Mouse (Mus musculus) lung, embryonic 14.5 days (tissue): ENCODE measurements at regions not wholly inside any gene's neighbourhood (a gene's known extent, or its start where the extent isn't known, plus 50 kb on each side); places are given as distances from the start of the nearest gene placed in this dataset.

Experiments
- ATAC-seq: fragments of 200-750 bp; cut with Nextera tagmentation; 2 replicates; pipeline ENCODE4 v1.8.0; 2017; ENCODE audit warnings: mild to moderate bottlenecking, moderate TSS enrichment, moderate library complexity; ENCODE audit not compliant: insufficient read depth
- DNase-seq: peaks from one replicate; pipeline ENCODE4 v3.0.0-alpha.2; 2015
- H3K27ac ChIP-seq: fragments of 300-500 bp; sonication (generic); 2 replicates; pipeline ENCODE4 v1.5.1; 2014; ENCODE audit warnings: low read depth, mild to moderate bottlenecking, moderate library complexity
- H3K27me3 ChIP-seq: fragments of 300-500 bp; sonication (generic); 2 replicates; pipeline ENCODE4 v1.6.1; 2014; ENCODE audit warnings: low read length, control low read depth; ENCODE audit not compliant: insufficient read depth
- H3K36me3 ChIP-seq: fragments of 300-500 bp; sonication (generic); 2 replicates; pipeline ENCODE4 v1.6.1; 2014; ENCODE audit warnings: control low read depth; ENCODE audit not compliant: insufficient read depth
- H3K4me1 ChIP-seq: fragments of 300-500 bp; sonication (generic); 2 replicates; pipeline ENCODE4 v1.6.1; 2014; ENCODE audit warnings: antibody characterized with exemption, control low read depth; ENCODE audit not compliant: insufficient read depth
- H3K4me2 ChIP-seq: fragments of 300-500 bp; sonication (generic); 2 replicates; pipeline ENCODE4 v1.6.1; 2014; ENCODE audit warnings: mild to moderate bottlenecking
- H3K4me3 ChIP-seq: fragments of 300-500 bp; sonication (generic); 2 replicates; pipeline ENCODE4 v1.5.1; 2014; ENCODE audit warnings: low read depth, low read length
- H3K9ac ChIP-seq: fragments of 300-500 bp; sonication (generic); 2 replicates; pipeline ENCODE4 v1.6.1; 2014
- H3K9me3 ChIP-seq: fragments of 300-500 bp; sonication (generic); 2 replicates; pipeline ENCODE4 v1.6.1; 2016; ENCODE audit warnings: low read depth, low read length, control low read depth
- CTCF ChIP-seq: IDR thresholded peaks from 2 replicates; pipeline ENCODE4 v1.5.1; 2016; ENCODE audit warnings: antibody characterized with exemption, low read depth
- WGBS: fragments of 180-500 bp; shearing (Covaris S2); extraction: QIAGEN DNeasy Blood & Tissue Kit; methylation state at CpG from one replicate; pipeline ENCODE4 v1.1.7; 2014; 5-methylcytosine and 5-hydroxymethylcytosine counted together

DNA sequence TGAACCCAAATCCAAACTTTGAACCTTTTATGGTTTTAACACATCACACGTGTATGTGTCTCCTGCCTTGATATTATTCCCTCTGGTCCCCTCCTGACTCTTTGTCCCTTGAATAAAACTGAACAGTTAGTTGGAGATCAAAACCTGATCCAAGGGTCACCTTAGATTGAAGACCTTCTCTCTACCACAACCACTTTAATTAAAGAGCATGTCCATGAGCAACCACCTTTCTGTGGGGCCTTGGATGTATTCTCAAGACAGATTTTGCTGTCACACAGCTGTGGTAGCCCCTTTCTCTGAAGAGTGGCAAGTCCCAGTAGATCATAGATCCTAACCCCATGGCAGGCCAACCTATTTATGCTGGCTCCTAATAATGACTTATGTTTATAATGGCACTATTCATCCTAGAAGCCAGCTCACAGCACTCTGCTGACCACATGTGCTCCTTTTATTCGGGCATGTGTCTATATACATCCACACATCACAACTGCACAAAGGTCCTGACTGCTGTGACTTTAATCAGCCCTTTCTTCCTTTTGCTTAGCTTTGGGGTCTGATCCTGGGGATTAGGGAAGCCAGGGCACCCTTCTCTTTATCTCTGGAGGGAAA lies 536.8 kb upstream of the Tenm2 start:
- no peak for DNase-seq
- ATAC-seq = no peak
- Histone ChIP-seq H3K36me3 (no peaks in the 10 kb centered on the region), H3K4me3 (no peak overlapping the region), H3K9ac (no peak overlapping the region), H3K9me3 (no peaks in the 10 kb centered on the region), H3K27ac (no peak overlapping the region), H3K4me1 (no peaks in the 10 kb centered on the region), H3K4me2 (no peak overlapping the region), H3K27me3 (no peaks in the 10 kb centered on the region)
- TF ChIP-seq CTCF = no peak
- 67% methylated on average over 2 of the region's 2 CpGs for WGBS

DNA sequence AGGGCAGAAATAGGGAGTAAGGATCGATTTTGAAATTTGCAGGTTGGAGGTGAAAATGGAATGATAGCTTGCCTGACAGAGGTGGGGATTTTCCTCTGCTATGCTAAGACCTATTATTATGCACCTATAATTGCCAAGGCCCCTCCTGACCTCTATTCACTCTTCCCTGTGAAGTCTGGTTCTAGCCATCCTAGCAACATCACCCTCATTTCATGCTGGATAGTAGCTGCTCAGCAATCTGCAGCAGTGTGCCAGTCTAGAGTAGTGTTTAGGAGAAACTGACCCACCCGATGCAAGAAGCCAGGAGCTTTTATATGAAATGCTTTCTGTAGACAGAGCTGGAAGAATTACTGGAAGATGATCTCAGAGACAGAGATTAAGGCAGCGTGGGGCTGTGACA lies 535.1 kb upstream of the Tenm2 start:
- Histone ChIP-seq H3K4me1 (no peaks in the 10 kb centered on the region), H3K4me2 (no peak overlapping the region), H3K36me3 (no peaks in the 10 kb centered on the region), H3K4me3 (no peak overlapping the region), H3K27me3 (no peaks in the 10 kb centered on the region), H3K9me3 (no peaks in the 10 kb centered on the region), H3K9ac (no peak overlapping the region), H3K27ac (no peak overlapping the region)
- ATAC-seq (no peak), DNase-seq (no peak)
- 78% methylated on average over 3 of the region's 3 CpGs for WGBS
- TF ChIP-seq CTCF = no peak

DNA sequence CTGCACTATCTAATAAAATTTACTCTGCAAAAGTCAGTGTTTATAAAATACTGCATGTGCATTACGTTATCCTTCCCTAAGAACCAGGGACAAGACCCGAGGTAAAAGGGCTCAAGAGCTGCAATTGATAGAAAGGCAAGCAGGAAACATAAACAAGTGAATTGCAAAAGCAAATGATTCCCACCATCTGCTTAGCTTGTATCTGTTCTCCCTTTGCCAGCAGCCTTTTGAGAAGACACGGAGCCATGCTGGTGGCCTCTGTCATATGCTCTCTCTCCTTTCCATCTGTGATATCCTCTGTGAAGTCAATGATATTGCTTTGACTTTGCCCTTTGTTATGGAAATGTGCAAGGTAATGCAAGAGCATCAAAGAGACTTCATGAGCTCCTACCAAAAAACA lies 532.4 kb upstream of the Tenm2 start:
- H3K4me2 ChIP-seq = no peak overlapping the region
- no peaks in the 10 kb centered on the region for H3K27me3 ChIP-seq
- H3K4me3 ChIP-seq = no peak overlapping the region
- H3K36me3 ChIP-seq = no peaks in the 10 kb centered on the region
- DNase-seq = no peak
- WGBS = 27% methylated on average over 3 of the region's 3 CpGs
- no peak for ATAC-seq
- no peaks in the 10 kb centered on the region for H3K4me1 ChIP-seq
- no peak for TF ChIP-seq CTCF
- H3K9me3 ChIP-seq = no peaks in the 10 kb centered on the region
- no peak overlapping the region for H3K27ac ChIP-seq
- H3K9ac ChIP-seq = no peak overlapping the region

DNA sequence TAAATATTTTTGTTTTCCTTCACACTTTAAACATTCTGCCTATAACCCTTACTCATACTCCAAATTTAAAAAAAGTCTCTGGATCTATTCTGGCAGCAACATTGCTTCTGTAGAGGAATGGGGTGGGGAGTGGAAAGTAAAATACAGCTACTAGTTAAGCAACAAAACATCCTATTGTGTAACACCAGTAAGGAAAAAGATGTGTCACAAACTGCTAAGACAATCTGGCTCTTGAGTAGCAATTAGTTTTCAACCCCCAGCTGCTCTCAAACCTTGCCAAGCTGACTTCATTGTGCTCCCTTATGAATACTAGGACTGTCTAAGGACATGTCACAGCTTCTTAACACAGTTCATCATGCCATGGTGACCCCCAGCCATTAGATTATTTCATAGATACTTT lies 500.2 kb upstream of the Tenm2 start:
- no peak for ATAC-seq
- Histone ChIP-seq H3K27ac (no peak overlapping the region), H3K4me1 (no peaks in the 10 kb centered on the region), H3K4me2 (no peak overlapping the region), H3K9me3 (no peaks in the 10 kb centered on the region), H3K36me3 (no peaks in the 10 kb centered on the region), H3K27me3 (no peaks in the 10 kb centered on the region), H3K4me3 (no peak overlapping the region), H3K9ac (no peak overlapping the region)
- DNase-seq = peak; percentile 41
- TF ChIP-seq CTCF = no peak

DNA sequence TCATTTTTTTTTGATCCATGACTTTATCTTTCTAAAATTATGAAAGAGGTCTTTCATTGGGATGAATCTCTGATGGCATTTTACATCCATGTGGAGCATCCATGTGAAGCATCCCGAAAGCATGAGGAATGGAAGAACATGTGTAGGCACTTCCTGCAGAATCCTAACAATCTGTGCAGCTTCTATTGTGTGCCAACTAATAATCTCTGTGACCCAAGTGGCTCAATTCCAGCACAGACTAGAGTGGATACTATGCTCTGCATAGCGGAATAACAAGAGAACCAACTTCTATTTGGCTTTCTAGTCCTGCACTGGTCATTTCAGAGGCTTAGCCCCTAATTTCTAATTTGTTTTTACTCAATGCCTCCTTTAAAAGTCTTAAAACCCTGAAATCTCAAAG lies 499.7 kb upstream of the Tenm2 start:
- Histone ChIP-seq H3K4me1 (no peaks in the 10 kb centered on the region), H3K27ac (no peak overlapping the region), H3K4me3 (no peak overlapping the region), H3K9ac (no peak overlapping the region), H3K36me3 (no peaks in the 10 kb centered on the region), H3K4me2 (no peak overlapping the region), H3K9me3 (no peaks in the 10 kb centered on the region), H3K27me3 (no peaks in the 10 kb centered on the region)
- 82% methylated on average over 2 of the region's 2 CpGs for WGBS
- no peak for ATAC-seq
- TF ChIP-seq CTCF = no peak
- DNase-seq = no peak

DNA sequence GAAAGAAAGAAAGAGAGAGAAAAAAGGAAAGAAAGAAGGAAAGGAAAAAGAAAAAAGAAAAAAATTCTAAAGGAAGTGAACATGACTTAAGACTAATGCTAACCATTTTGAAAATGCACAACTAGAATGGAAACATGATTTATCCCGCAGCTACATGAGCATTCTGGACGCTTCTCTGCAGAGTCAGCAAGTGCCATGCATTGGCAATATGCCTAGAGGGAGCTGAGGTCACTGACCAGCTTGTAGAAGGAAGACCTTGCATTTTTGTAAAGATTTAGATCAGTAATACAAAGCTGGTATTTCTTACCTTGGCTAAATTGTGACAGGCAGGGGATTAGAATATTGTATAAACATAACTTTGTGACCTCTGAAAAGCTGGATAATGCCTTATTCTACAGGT lies 461.2 kb upstream of the Tenm2 start:
- Histone ChIP-seq H3K4me1 (no peaks in the 10 kb centered on the region), H3K9me3 (no peaks in the 10 kb centered on the region), H3K4me3 (no peak overlapping the region), H3K4me2 (no peak overlapping the region), H3K36me3 (no peaks in the 10 kb centered on the region), H3K9ac (no peak overlapping the region), H3K27ac (no peak overlapping the region), H3K27me3 (no peaks in the 10 kb centered on the region)
- no peak for ATAC-seq
- TF ChIP-seq CTCF = no peak
- 68% methylated on average over 2 of the region's 2 CpGs for WGBS
- no peak for DNase-seq

DNA sequence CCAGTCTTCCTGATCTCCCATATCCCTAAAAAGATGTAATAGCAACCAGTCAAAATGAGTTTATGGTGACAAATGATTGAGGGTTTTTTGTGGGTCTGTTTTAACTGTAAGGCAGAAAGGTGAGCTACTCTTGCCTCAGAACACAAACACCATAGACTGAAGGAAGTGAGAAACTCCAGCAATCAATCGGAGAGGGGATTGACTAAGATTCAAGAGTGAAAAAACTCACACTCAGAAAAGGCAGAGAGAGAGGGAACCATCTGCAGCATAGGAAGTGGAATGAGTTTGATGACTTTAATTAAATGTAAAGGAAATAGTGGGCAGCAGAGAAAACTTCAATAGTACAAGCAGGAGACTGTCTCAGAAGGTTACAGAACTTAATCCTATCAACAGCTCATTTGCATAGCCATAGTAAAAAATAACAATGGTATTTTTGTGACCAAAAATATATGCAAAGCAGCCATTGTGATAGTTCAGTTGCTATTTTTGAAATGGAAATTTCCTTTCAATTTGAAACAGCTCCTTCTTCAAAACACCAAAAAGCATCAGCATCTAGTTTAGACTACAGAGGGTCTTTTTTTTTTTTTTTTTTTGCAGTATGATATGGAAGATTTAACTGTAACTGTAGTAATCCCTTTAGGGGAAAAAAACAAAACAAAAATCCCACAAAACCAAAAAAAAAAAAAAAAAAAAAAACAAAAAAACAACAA lies 442.9 kb upstream of the Tenm2 start:
- no peak overlapping the region for H3K4me3 ChIP-seq
- no peak overlapping the region for H3K4me2 ChIP-seq
- no peaks in the 10 kb centered on the region for H3K9me3 ChIP-seq
- H3K27me3 ChIP-seq = no peaks in the 10 kb centered on the region
- H3K4me1 ChIP-seq = no peaks in the 10 kb centered on the region
- no peak for DNase-seq
- no peak overlapping the region for H3K27ac ChIP-seq
- H3K36me3 ChIP-seq = no peaks in the 10 kb centered on the region
- no peak overlapping the region for H3K9ac ChIP-seq
- no peak for ATAC-seq
- 78% methylated on average over 1 of the region's 1 CpGs for WGBS
- no peak for TF ChIP-seq CTCF

DNA sequence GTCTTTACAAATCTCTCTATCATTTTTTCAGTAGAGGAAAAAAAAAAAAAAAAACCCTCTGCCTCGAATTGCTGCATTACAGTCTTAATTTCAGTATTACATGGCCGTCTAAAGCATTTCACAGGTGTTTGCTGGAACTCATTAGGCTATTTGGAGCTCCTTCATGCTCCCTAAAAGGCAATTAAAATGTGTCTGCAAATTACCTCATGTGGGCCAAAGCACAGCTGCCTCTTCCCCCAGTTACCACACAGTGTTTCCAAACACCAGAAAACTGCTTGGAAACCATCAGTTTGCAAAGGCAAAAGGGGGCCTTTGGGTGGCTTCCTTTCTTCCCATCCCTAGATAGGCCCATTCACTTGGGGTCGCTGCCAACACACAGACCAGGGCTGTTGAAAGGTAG lies 435.6 kb upstream of the Tenm2 start:
- no peak for DNase-seq
- 63% methylated on average over 3 of the region's 3 CpGs for WGBS

More for the DNA sequence above, 435.6 kb upstream of the Tenm2 start:
- no peak for ATAC-seq
- Histone ChIP-seq H3K9me3 (no peaks in the 10 kb centered on the region), H3K27me3 (no peaks in the 10 kb centered on the region), H3K27ac (no peak overlapping the region), H3K4me3 (no peak overlapping the region), H3K4me2 (no peak overlapping the region), H3K36me3 (no peaks in the 10 kb centered on the region), H3K9ac (no peak overlapping the region), H3K4me1 (no peaks in the 10 kb centered on the region)
- no peak for TF ChIP-seq CTCF
